Mouse (Mus musculus): ENCODE measurements at regions not wholly inside any gene's neighbourhood (a gene's known extent, or its start where the extent isn't known, plus 50 kb on each side); places are given as distances from the start of the nearest gene placed in this dataset.

DNA sequence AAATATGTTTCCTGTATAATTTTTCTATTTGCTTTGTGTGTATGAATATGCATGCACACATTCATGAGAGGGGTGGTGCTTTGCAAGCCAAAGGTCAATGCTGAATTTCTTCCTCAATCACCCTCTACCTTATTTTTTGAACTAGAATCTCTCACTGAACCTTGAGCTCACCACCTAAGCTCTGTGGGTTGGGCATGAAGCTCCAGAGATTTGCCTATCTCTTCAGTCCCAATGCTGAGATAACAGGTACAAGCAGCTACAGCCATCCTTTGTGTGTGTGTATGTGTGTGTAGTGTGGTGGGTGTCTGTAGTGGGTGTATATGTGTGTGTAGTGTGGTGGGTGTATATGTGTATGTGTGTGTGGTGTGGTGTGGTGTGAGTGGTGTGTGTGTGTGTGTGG lies 295.7 kb upstream of the Cited2 start:
- Histone ChIP-seq H3K27me3 (replicated peaks) (no peaks in the 10 kb centered on the region), H3K4me3 (replicated peaks) (no peak overlapping the region), H3K36me3 (no peaks in the 10 kb centered on the region), H3K4me2 (no peak overlapping the region), H3K4me1 (no peaks in the 10 kb centered on the region), H3K9me3 (replicated peaks) (no peaks in the 10 kb centered on the region), H3K27ac (replicated peaks) (no peak overlapping the region), H3K9ac (replicated peaks) (no peak overlapping the region)
- no peak for ATAC-seq (ENCODE audit: low FRiP score)

DNA sequence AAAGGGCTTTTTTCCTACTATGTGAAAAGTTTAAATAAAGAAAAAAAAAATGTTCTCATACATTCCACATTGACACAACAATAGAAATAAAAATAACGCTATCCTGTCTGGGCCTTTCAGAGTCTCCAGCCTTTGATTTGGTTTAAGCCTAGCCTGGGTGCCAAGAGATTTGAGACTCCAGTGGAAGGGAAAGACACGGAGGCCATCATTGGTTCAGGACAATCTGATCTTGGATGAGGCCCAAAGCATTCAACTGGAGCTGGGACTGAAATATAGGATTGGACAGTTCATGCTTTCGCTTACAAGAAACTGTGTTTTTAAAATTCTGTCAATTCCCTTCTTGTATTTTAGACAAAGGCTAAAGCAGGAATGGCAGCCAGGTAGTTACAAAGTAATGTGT lies 294.7 kb upstream of the Cited2 start:
- WGBS, result 85% methylated on average over 3 of the region's 3 CpGs
- ATAC-seq (ENCODE audit: low FRiP score), result no peak
- Histone ChIP-seq H3K27me3 (replicated peaks) (no peaks in the 10 kb centered on the region), H3K4me2 (no peak overlapping the region), H3K9ac (replicated peaks) (no peak overlapping the region), H3K4me1 (no peaks in the 10 kb centered on the region), H3K4me3 (replicated peaks) (no peak overlapping the region), H3K27ac (replicated peaks) (no peak overlapping the region), H3K9me3 (replicated peaks) (no peaks in the 10 kb centered on the region), H3K36me3 (no peaks in the 10 kb centered on the region)

DNA sequence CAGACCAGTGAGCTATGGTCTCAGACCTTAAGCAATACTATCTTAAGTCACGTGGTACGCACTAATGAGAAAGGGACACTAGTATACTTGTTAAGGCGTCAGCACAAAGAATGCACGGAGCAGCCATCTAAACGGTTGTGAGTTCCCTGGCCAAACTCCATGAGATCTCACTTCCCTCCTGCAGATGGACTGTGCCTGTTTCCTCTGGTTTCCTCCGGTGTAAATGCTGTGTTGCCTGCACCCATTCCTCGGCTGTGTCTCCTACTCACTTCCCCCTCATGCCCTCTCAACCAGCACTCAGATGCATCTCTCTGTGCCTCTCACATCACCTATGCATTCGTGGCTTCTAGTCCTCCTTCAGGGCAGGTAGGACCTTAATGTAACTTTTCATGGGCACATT lies 291.9 kb upstream of the Cited2 start:
- ATAC-seq (ENCODE audit: low FRiP score), result no peak
- Histone ChIP-seq H3K27ac (replicated peaks) (no peak overlapping the region), H3K4me2 (no peak overlapping the region), H3K27me3 (replicated peaks) (no peaks in the 10 kb centered on the region), H3K9me3 (replicated peaks) (no peaks in the 10 kb centered on the region), H3K4me1 (no peaks in the 10 kb centered on the region), H3K4me3 (replicated peaks) (no peak overlapping the region), H3K9ac (replicated peaks) (no peak overlapping the region), H3K36me3 (no peaks in the 10 kb centered on the region)
- WGBS, result 83% methylated on average over 8 of the region's 8 CpGs

- Histone ChIP-seq H3K4me2 (no peak overlapping the region), H3K9me3 (replicated peaks) (no peaks in the 10 kb centered on the region), H3K27ac (replicated peaks) (no peak overlapping the region), H3K4me1 (no peaks in the 10 kb centered on the region), H3K4me3 (replicated peaks) (no peak overlapping the region), H3K9ac (replicated peaks) (no peak overlapping the region), H3K36me3 (no peaks in the 10 kb centered on the region), H3K27me3 (replicated peaks) (no peaks in the 10 kb centered on the region)
- WGBS, result 53% methylated on average over 4 of the region's 4 CpGs
- no peak for ATAC-seq (ENCODE audit: low FRiP score)
Measured at GRCm38 (mm10) chr10:17434098-17434497, 288.9 kb upstream of the Cited2 start.

DNA sequence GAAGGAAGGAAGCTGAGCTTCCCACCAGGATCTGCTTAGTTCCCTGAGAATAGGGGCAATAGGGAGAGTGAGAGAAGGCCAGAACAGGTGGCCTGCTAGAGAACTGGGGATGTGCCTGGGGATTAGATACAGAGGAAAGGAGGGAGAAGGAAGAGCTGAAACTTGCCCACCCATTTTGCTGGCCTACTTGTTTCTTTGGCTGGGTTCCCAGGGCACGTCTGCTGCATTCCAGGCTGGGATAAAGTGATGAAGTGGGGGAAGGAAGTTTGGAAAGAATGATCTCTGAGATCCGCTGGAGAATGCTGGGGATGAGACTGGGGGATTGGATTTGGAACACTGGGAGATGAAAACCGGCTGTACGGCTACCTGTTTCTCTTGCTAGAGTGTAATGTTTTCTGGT lies 272.8 kb upstream of the Cited2 start:
- H3K9me3 ChIP-seq (replicated peaks), result no peaks in the 10 kb centered on the region
- ATAC-seq (ENCODE audit: low FRiP score), result no peak
- H3K27ac ChIP-seq (replicated peaks), result no peak overlapping the region
- 83% methylated on average over 4 of the region's 4 CpGs for WGBS
- no peaks in the 10 kb centered on the region for H3K36me3 ChIP-seq
- H3K4me1 ChIP-seq, result no peaks in the 10 kb centered on the region
- no peak overlapping the region for H3K9ac ChIP-seq (replicated peaks)
- H3K4me3 ChIP-seq (replicated peaks), result no peak overlapping the region
- no peak overlapping the region for H3K4me2 ChIP-seq
- no peaks in the 10 kb centered on the region for H3K27me3 ChIP-seq (replicated peaks)

DNA sequence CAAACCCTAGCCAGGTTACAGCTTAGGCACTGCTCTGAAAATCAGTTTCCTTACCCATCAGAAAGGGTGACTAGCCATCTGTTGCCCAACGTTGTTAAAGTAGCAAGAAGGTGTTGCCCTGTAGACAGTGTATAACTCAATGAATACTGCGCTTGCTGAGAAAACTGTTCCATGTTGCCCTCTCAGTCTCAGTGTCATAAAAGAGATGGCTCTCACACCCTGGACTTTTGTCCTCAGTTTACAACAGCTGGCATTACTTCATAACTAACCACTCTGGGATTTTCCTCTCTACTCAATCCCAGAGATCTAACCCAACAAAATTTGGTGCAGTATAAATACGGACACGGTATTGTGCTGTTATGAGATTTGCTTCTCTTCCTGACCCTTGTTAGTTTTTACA lies 252.1 kb upstream of the Cited2 start:
- Histone ChIP-seq H3K9me3 (replicated peaks) (no peaks in the 10 kb centered on the region), H3K4me2 (no peak overlapping the region), H3K4me1 (no peaks in the 10 kb centered on the region), H3K27me3 (replicated peaks) (no peaks in the 10 kb centered on the region), H3K27ac (replicated peaks) (no peak overlapping the region), H3K4me3 (replicated peaks) (no peak overlapping the region), H3K36me3 (no peaks in the 10 kb centered on the region), H3K9ac (replicated peaks) (no peak overlapping the region)
- WGBS, result 81% methylated on average over 4 of the region's 4 CpGs
- no peak for ATAC-seq (ENCODE audit: low FRiP score)

DNA sequence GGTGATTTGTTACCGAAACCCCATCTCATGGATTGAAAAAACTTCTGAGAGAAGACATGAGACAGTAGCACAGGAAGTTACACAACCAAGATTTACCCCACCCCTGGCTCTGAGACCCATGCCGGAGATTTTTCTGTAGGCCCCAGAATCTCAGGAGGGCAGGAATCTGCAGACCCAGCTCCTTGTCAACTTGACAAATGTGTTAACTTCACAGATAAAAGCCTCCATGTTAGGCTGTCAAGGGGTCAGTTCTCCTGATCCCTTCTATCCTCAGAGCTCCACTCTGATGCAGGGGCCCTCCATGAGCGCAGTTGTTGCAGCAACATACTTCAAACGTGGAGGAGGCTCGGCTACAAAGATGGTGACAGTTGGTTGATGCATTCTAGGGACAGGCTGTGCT lies 250.5 kb upstream of the Cited2 start:
- WGBS, result 68% methylated on average over 5 of the region's 5 CpGs
- ATAC-seq (ENCODE audit: low FRiP score), result no peak

GRCm38 (mm10) chr10:17475976-17476375 lies 247.0 kb upstream of the Cited2 start:
- peaks cover 6% of the 10 kb centered on the region for H3K4me1 ChIP-seq
- no peak overlapping the region for H3K27ac ChIP-seq (replicated peaks)
- no peaks in the 10 kb centered on the region for H3K36me3 ChIP-seq
- no peaks in the 10 kb centered on the region for H3K27me3 ChIP-seq (replicated peaks)
- H3K4me2 ChIP-seq, result no peak overlapping the region
- no peak for ATAC-seq (ENCODE audit: low FRiP score)
- H3K9ac ChIP-seq (replicated peaks), result no peak overlapping the region
- WGBS, result 87% methylated on average over 3 of the region's 3 CpGs
- H3K4me3 ChIP-seq (replicated peaks), result no peak overlapping the region
- H3K9me3 ChIP-seq (replicated peaks), result no peaks in the 10 kb centered on the region

More for the DNA sequence above, 250.5 kb upstream of the Cited2 start:
- Histone ChIP-seq H3K27ac (replicated peaks) (no peak overlapping the region), H3K4me3 (replicated peaks) (no peak overlapping the region), H3K36me3 (no peaks in the 10 kb centered on the region), H3K27me3 (replicated peaks) (no peaks in the 10 kb centered on the region), H3K9ac (replicated peaks) (no peak overlapping the region), H3K4me1 (no peaks in the 10 kb centered on the region), H3K9me3 (replicated peaks) (no peaks in the 10 kb centered on the region), H3K4me2 (no peak overlapping the region)

GRCm38 (mm10) chr10:17476720-17477119 lies 246.3 kb upstream of the Cited2 start:
- no peaks in the 10 kb centered on the region for H3K9me3 ChIP-seq (replicated peaks)
- WGBS, result 93% methylated on average over 6 of the region's 6 CpGs
- H3K27me3 ChIP-seq (replicated peaks), result no peaks in the 10 kb centered on the region
- no peak for ATAC-seq (ENCODE audit: low FRiP score)
- H3K9ac ChIP-seq (replicated peaks), result no peak overlapping the region
- H3K4me1 ChIP-seq, result peaks cover 6% of the 10 kb centered on the region
- no peak overlapping the region for H3K4me3 ChIP-seq (replicated peaks)
- H3K27ac ChIP-seq (replicated peaks), result no peak overlapping the region
- no peak overlapping the region for H3K4me2 ChIP-seq
- H3K36me3 ChIP-seq, result no peaks in the 10 kb centered on the region

GRCm38 (mm10) chr10:17478761-17479632 lies 244.0 kb upstream of the Cited2 start:
- no peak overlapping the region for H3K27ac ChIP-seq (replicated peaks)
- H3K4me2 ChIP-seq, result peak overlapping the region; percentile 25; the same call in 1 of the 2 replicates
- no peaks in the 10 kb centered on the region for H3K27me3 ChIP-seq (replicated peaks)
- H3K4me1 ChIP-seq, result peaks cover 6% of the 10 kb centered on the region
- H3K9me3 ChIP-seq (replicated peaks), result no peaks in the 10 kb centered on the region
- H3K9ac ChIP-seq (replicated peaks), result no peak overlapping the region
- no peak overlapping the region for H3K4me3 ChIP-seq (replicated peaks)
- H3K36me3 ChIP-seq, result no peaks in the 10 kb centered on the region
- WGBS, result 24% methylated on average over 8 of the region's 8 CpGs
- no peak; the same call in 1 of the 2 replicates for ATAC-seq (ENCODE audit: low FRiP score)

- Histone ChIP-seq H3K4me2 (no peak overlapping the region), H3K36me3 (no peaks in the 10 kb centered on the region), H3K4me3 (replicated peaks) (no peak overlapping the region), H3K9ac (replicated peaks) (no peak overlapping the region), H3K27ac (replicated peaks) (no peak overlapping the region), H3K4me1 (peaks cover 6% of the 10 kb centered on the region), H3K9me3 (replicated peaks) (no peaks in the 10 kb centered on the region), H3K27me3 (replicated peaks) (no peaks in the 10 kb centered on the region)
- no peak for ATAC-seq (ENCODE audit: low FRiP score)
- WGBS, result 90% methylated on average over 4 of the region's 4 CpGs
Measured at GRCm38 (mm10) chr10:17482751-17483150, 240.3 kb upstream of the Cited2 start.

- no peaks in the 10 kb centered on the region for H3K9me3 ChIP-seq (replicated peaks)
- no peak overlapping the region for H3K4me2 ChIP-seq
- no peak overlapping the region for H3K4me3 ChIP-seq (replicated peaks)
- no peaks in the 10 kb centered on the region for H3K36me3 ChIP-seq
- no peak overlapping the region for H3K9ac ChIP-seq (replicated peaks)
- ATAC-seq (ENCODE audit: low FRiP score), result no peak
- no peaks in the 10 kb centered on the region for H3K4me1 ChIP-seq
- 87% methylated on average over 5 of the region's 5 CpGs for WGBS
- H3K27me3 ChIP-seq (replicated peaks), result no peaks in the 10 kb centered on the region
- no peak overlapping the region for H3K27ac ChIP-seq (replicated peaks)
Measured at GRCm38 (mm10) chr10:17485049-17485449, 238.0 kb upstream of the Cited2 start.

Data from neural tube, embryonic 15.5 days (tissue).